Mouse (Mus musculus): ENCODE measurements around the gene Asap2. TPM values are rescaled to one million over a fixed set of nuclear protein-coding genes. Genes with fewer than 3 reads are reported as not detected.

The Asap2 gene
- polyA plus RNA-seq, 1 experiment from 2014 or later = 9.5 TPM

DNA sequence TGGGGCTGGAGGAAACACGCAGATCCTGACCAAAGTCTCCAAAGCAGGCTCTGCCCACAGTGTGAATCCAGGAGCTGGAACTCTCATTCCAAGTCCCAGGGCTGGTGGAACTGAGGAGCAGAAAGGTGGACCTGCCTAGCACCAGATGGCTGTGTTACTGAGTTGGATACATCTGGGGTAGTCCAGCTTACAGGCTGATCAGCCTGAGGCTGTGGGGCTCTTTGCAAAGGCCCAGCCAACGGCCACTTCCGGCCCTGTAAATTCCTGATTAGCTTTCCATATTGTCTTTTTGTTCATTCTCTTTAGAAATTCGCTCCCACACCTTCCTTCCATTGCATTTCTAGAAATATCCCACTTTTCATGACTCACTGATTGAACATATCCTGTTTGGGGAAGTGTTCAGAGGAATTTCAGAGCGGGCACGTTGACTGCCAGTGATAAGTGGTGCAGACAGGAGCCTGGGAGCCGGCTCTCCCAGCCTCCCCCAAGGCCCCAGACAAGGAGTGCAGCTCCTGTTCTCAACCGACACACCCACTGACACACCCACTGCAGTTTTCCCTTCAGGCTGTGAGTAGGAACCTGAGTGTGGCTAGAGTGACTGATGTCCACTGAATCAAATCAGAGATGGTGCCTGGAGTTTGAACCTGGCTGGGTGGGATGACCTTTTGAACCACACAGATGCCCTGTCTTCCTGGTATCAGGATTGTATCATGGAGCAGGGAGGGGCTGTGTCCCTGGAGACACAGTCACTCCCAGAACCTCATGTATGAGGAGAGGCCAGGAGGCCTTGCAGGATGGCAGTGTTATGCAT, 145.6 kb downstream of the Asap2 start:
- Histone ChIP-seq H3K4me1 (peaks cover 81% of the 10 kb centered on the region), H3K4me3 (replicated peaks) (no peak overlapping the region), H3K9ac (no peak overlapping the region), H3K9me3 (replicated peaks) (no peaks in the 10 kb centered on the region), H3K36me3 (no peaks in the 10 kb centered on the region), H3K27me3 (no peaks in the 10 kb centered on the region), H3K4me2 (no peak overlapping the region), H3K27ac (peak overlapping the region; percentile 78)
- ATAC-seq (replicated peaks; ENCODE audit: low FRiP score) = peak; percentile 38; the same call in 1 of the 2 replicates
- WGBS = 38% methylated on average over 8 of the region's 8 CpGs

DNA sequence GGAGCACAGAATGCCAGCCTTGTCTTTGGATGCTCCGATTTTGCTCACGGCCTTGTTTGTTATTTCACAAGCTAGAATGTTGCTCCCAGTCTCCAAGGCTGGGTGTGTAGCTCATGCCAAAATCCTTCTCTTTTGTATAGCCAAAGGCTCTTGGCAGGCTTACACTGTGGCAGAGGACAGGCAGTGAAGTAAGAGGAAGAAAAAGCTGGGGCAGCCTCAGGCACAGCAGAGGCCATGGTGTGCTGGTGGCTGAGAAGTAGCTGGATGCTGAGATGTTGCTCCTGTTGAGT, 146.1 kb downstream of the Asap2 start:
- no peaks in the 10 kb centered on the region for H3K27me3 ChIP-seq
- peak overlapping the region; percentile 78 for H3K27ac ChIP-seq
- no peaks in the 10 kb centered on the region for H3K36me3 ChIP-seq
- H3K4me3 ChIP-seq (replicated peaks) = no peak overlapping the region
- H3K4me1 ChIP-seq = peaks cover 77% of the 10 kb centered on the region
- WGBS = 73% methylated on average over 2 of the region's 2 CpGs
- H3K9ac ChIP-seq = no peak overlapping the region
- H3K4me2 ChIP-seq = no peak overlapping the region
- no peaks in the 10 kb centered on the region for H3K9me3 ChIP-seq (replicated peaks)
- no peak for ATAC-seq (replicated peaks; ENCODE audit: low FRiP score)

GRCm38 (mm10) chr12:21139560-21139959, 149.3 kb downstream of the Asap2 start:
- Histone ChIP-seq H3K4me3 (replicated peaks) (no peak overlapping the region), H3K9me3 (replicated peaks) (no peaks in the 10 kb centered on the region), H3K4me2 (no peak overlapping the region), H3K27me3 (no peaks in the 10 kb centered on the region), H3K9ac (no peak overlapping the region), H3K36me3 (no peaks in the 10 kb centered on the region), H3K4me1 (peaks cover 48% of the 10 kb centered on the region), H3K27ac (no peak overlapping the region)
- 44% methylated on average over 4 of the region's 4 CpGs for WGBS
- no peak for ATAC-seq (replicated peaks; ENCODE audit: low FRiP score)

GRCm38 (mm10) chr12:21140153-21140552, 149.9 kb downstream of the Asap2 start:
- Histone ChIP-seq H3K27ac (no peak overlapping the region), H3K4me2 (no peak overlapping the region), H3K4me1 (peaks cover 44% of the 10 kb centered on the region), H3K36me3 (no peaks in the 10 kb centered on the region), H3K9me3 (replicated peaks) (no peaks in the 10 kb centered on the region), H3K4me3 (replicated peaks) (no peak overlapping the region), H3K27me3 (no peaks in the 10 kb centered on the region), H3K9ac (no peak overlapping the region)
- WGBS = 93% methylated on average over 14 of the region's 14 CpGs
- no peak for ATAC-seq (replicated peaks; ENCODE audit: low FRiP score)

DNA sequence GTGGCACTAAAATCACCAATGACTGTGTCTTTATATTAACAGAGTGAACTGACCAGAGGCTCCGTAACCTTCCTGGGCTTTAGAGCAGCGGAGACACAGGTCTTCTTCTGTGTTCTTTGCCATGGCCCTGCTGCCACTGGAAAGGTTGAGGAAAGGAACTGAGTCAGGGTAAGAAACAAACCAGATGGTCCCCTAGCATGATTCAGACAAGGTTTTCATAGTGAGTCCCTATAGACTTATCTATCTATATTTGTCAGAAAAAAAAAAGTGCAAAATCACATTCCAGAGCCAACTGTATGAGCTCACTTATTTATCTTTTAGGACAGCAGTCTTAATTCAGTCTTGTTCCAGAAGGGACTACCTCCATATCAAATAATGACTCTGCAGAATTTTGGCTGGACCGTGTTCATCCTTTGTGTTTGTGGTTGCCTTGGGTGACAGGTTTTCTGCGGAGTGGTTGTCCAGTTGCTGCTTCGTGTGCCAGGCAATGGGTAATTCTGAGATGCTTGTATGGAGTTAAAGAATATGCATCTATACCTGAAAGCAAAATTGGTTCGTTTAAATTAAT, 150.6 kb downstream of the Asap2 start:
- Histone ChIP-seq H3K4me2 (no peak overlapping the region), H3K9ac (no peak overlapping the region), H3K27me3 (no peaks in the 10 kb centered on the region), H3K9me3 (replicated peaks) (no peaks in the 10 kb centered on the region), H3K27ac (no peak overlapping the region), H3K4me1 (peaks cover 37% of the 10 kb centered on the region), H3K4me3 (replicated peaks) (no peak overlapping the region), H3K36me3 (no peaks in the 10 kb centered on the region)
- 87% methylated on average over 6 of the region's 6 CpGs for WGBS
- ATAC-seq (replicated peaks; ENCODE audit: low FRiP score) = no peak

GRCm38 (mm10) chr12:21141691-21142300, 151.5 kb downstream of the Asap2 start:
- no peaks in the 10 kb centered on the region for H3K9me3 ChIP-seq (replicated peaks)
- H3K4me2 ChIP-seq = no peak overlapping the region
- peaks cover 32% of the 10 kb centered on the region for H3K4me1 ChIP-seq
- no peak overlapping the region for H3K4me3 ChIP-seq (replicated peaks)
- H3K36me3 ChIP-seq = no peaks in the 10 kb centered on the region
- WGBS = 80% methylated on average over 5 of the region's 5 CpGs
- no peak overlapping the region for H3K9ac ChIP-seq
- no peak for ATAC-seq (replicated peaks; ENCODE audit: low FRiP score)
- no peaks in the 10 kb centered on the region for H3K27me3 ChIP-seq
- H3K27ac ChIP-seq = no peak overlapping the region

- H3K4me2 ChIP-seq = no peak overlapping the region
- no peak overlapping the region for H3K9ac ChIP-seq
- ATAC-seq (replicated peaks; ENCODE audit: low FRiP score) = no peak
- no peaks in the 10 kb centered on the region for H3K27me3 ChIP-seq
- H3K27ac ChIP-seq = no peak overlapping the region
- no peaks in the 10 kb centered on the region for H3K36me3 ChIP-seq
- WGBS = 57% methylated on average over 9 of the region's 9 CpGs
- H3K4me1 ChIP-seq = peaks cover 30% of the 10 kb centered on the region
- H3K4me3 ChIP-seq (replicated peaks) = no peak overlapping the region
- no peaks in the 10 kb centered on the region for H3K9me3 ChIP-seq (replicated peaks)
Observed at GRCm38 (mm10) chr12:21142489-21143254, 152.4 kb downstream of the Asap2 start.

- 67% methylated on average over 5 of the region's 5 CpGs for WGBS
- no peak for ATAC-seq (replicated peaks; ENCODE audit: low FRiP score)
- H3K9ac ChIP-seq = no peak overlapping the region
Observed at GRCm38 (mm10) chr12:21144602-21145001, 154.3 kb downstream of the Asap2 start.

GRCm38 (mm10) chr12:21145050-21145449, 154.8 kb downstream of the Asap2 start:
- no peak overlapping the region for H3K4me3 ChIP-seq (replicated peaks)
- H3K27ac ChIP-seq = no peak overlapping the region
- H3K4me1 ChIP-seq = peaks cover 7% of the 10 kb centered on the region; the same call in 1 of the 2 replicates
- no peak overlapping the region for H3K4me2 ChIP-seq
- no peaks in the 10 kb centered on the region for H3K9me3 ChIP-seq (replicated peaks)
- no peaks in the 10 kb centered on the region for H3K27me3 ChIP-seq
- H3K9ac ChIP-seq = no peak overlapping the region
- 89% methylated on average over 5 of the region's 5 CpGs for WGBS
- no peak for ATAC-seq (replicated peaks; ENCODE audit: low FRiP score)
- no peaks in the 10 kb centered on the region for H3K36me3 ChIP-seq

More at GRCm38 (mm10) chr12:21144602-21145001, 154.3 kb downstream of the Asap2 start:
- no peak overlapping the region for H3K27ac ChIP-seq
- no peaks in the 10 kb centered on the region for H3K27me3 ChIP-seq
- no peak overlapping the region for H3K4me3 ChIP-seq (replicated peaks)
- H3K4me2 ChIP-seq = no peak overlapping the region
- peaks cover 12% of the 10 kb centered on the region for H3K4me1 ChIP-seq
- no peaks in the 10 kb centered on the region for H3K9me3 ChIP-seq (replicated peaks)
- no peaks in the 10 kb centered on the region for H3K36me3 ChIP-seq

DNA sequence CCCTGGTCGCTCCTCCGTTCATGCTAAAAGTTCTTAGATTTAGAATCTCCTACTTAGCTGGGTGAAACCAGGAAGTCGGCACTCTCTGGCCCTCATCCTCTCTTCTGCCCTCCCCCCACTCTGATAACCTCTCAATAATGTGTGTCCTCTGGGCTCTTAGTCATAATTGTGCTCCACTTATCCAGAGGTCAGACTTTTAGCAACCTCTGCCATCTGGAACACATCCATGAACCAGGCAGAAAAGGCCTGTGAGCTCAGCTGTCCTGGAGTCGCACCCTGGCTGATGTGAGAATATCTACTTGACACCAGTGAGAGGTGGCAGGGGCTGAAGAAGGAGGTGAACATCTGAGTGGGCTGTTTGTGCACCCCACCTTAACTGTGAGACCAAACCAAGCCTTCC, 156.6 kb downstream of the Asap2 start:
- no peak overlapping the region for H3K4me2 ChIP-seq
- no peaks in the 10 kb centered on the region for H3K27me3 ChIP-seq
- ATAC-seq (replicated peaks; ENCODE audit: low FRiP score) = no peak
- H3K9me3 ChIP-seq (replicated peaks) = no peaks in the 10 kb centered on the region
- no peak overlapping the region for H3K9ac ChIP-seq
- no peaks in the 10 kb centered on the region for H3K36me3 ChIP-seq
- H3K27ac ChIP-seq = no peak overlapping the region
- H3K4me1 ChIP-seq = peaks cover 16% of the 10 kb centered on the region; the same call in 1 of the 2 replicates
- H3K4me3 ChIP-seq (replicated peaks) = no peak overlapping the region
- WGBS = 77% methylated on average over 4 of the region's 4 CpGs

- no peak overlapping the region for H3K9ac ChIP-seq
- 84% methylated on average over 8 of the region's 8 CpGs for WGBS
- no peaks in the 10 kb centered on the region for H3K9me3 ChIP-seq (replicated peaks)
- peaks cover 32% of the 10 kb centered on the region for H3K4me1 ChIP-seq
- H3K36me3 ChIP-seq = no peaks in the 10 kb centered on the region
- ATAC-seq (replicated peaks; ENCODE audit: low FRiP score) = no peak
- H3K4me3 ChIP-seq (replicated peaks) = no peak overlapping the region
- no peaks in the 10 kb centered on the region for H3K27me3 ChIP-seq
- no peak overlapping the region for H3K27ac ChIP-seq
- no peak overlapping the region for H3K4me2 ChIP-seq
Observed at GRCm38 (mm10) chr12:21153279-21153707, 163.0 kb downstream of the Asap2 start.

DNA sequence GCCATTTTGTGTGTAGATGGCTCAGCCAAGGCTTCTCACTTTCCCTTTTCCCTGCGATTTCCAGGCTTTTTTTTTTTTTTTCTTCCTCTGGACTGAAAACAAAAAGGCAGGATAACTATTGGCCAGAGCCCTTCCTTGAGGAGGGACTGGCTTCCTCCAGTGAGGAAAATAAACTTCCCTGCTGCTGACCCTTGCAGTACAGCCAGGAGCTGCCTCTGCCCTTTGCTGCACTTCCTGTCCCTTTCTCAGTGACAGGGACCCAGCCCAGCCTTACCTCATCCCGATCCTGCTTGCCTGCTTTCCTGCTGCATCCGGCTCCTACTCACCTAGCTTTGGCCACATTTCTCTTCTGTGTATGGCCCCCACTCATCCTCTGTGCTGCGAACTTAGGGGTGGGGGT, 164.8 kb downstream of the Asap2 start:
- Histone ChIP-seq H3K4me1 (peaks cover 46% of the 10 kb centered on the region), H3K27ac (no peak overlapping the region), H3K36me3 (no peaks in the 10 kb centered on the region), H3K9me3 (replicated peaks) (no peaks in the 10 kb centered on the region), H3K4me2 (no peak overlapping the region), H3K4me3 (replicated peaks) (no peak overlapping the region), H3K9ac (no peak overlapping the region), H3K27me3 (no peaks in the 10 kb centered on the region)
- peak; percentile 69 for ATAC-seq (replicated peaks; ENCODE audit: low FRiP score)
- 40% methylated on average over 4 of the region's 4 CpGs for WGBS

Data from kidney, embryonic 15.5 days (tissue).